Mouse (Mus musculus) skeletal muscle tissue, postnatal 0 days (tissue): ENCODE data around the gene Gm6502. TPM values are rescaled to one million over a fixed set of nuclear protein-coding genes. Genes with fewer than 3 reads are reported as not detected.

Experiments used
- polyA plus RNA-seq: library from polyadenylated mRNA; unstranded; fragments of >200 nt; fragmentation: Nextera tagmentation; extraction: Ambion mirVana; gene quantifications from 2 replicates; pipeline ENCODE4 v1.2.1, GENCODE M21; 2015

Gm6502 gene
- polyA plus RNA-seq, result not detected in 2 replicates

DNA sequence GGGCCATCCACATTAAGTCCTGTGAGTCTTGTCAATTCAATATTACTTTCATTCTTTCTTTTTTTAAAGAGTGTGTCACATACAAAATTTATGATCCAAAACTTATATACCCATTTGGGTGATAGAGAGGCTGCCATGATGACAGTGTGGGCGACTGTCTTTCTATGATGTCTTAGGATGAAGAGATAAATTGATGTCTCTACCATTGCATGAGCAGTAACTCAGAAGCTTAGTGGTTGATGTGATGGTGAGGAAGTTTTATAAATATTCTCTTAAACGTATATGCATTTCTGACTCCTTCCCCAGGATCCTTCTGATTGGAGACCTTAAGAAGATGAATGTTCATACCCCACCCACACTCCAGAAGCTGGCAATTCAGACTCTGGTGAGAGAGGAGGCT, at the start of gene Gm6502:
Gm6502 (plus strand) TSS at position 301 of the 400 bp plus-strand sequence.

DNA sequence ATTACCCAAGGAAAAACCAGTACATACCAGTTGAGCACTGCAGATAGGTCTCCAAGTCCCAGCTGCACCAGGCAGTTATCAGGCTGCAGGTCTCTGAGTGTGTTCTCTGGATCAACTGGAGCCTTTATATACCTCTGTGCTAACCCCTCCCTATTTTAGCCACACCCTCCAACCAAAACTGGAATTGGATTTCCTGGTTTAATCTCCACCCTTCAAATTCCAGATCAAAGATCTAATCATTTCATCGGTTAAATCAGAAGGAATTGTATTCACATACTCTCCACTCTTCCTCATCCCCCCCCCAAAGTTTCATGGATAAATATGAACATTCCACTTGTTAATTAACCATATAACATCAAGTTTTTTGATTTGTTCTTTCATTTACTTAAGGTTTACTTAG, 7.5 kb upstream of the Gm6502 start, which contains the start of gene A430089I19Rik:
A430089I19Rik (minus strand) TSS at position 101 of the 400 bp plus-strand sequence.

GRCm38 (mm10) chr5:94339449-94339848, 25.2 kb downstream of the Gm6502 start, which contains the start of gene AA792892:
Gene AA792892 (plus strand): TSS chr5:94339749.

Other genes starting within 250 kb of the Gm6502 start
- gene BC061212, start 243.9 kb upstream of the Gm6502 start, polyA plus RNA-seq, result not detected in 2 replicates
- gene Gm6351, start 238.1 kb upstream of the Gm6502 start, polyA plus RNA-seq, result not detected in 2 replicates
- gene Gm3106, start 96.4 kb upstream of the Gm6502 start, polyA plus RNA-seq, result not detected in 2 replicates
- not detected in 2 replicates for gene A430089I19Rik, start 7.6 kb upstream of the Gm6502 start, polyA plus RNA-seq
- gene AA792892, start 25.3 kb downstream of the Gm6502 start, polyA plus RNA-seq, result not detected in 2 replicates
- not detected in 2 replicates for gene Gm7682, start 131.3 kb downstream of the Gm6502 start, polyA plus RNA-seq
- gene Gm3139, start 211.9 kb downstream of the Gm6502 start, polyA plus RNA-seq, result not detected in 2 replicates